Mouse (Mus musculus): Measurements from ENCODE around the gene Zfp354a.
"Not testable (repeated sequence)": the region's sequence is repeated elsewhere in the genome, so short reads cannot be mapped to it uniquely, and the experiment has no call there.

Gene Zfp354a

DNA sequence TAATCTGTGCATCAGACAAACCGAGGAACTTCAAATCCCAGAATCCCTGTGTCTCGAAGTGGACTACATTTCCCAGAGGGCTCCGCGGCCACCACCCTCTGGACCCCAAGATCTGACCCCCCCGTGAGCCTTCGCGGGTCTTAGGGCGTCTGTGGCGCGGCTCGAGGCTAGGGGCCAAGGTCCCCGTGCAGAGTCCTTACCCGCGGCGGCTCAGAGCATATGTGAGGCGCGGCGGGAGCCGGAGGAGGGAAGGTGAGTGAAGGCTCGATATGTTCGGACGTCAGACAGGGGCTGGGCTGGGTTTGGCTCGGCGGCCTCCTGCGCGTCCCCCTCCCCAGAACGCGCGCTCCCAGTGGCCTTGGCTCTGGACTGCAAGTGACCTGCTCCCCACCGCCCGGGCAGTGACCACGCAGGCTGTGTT lies at the start of gene Zfp354a:
Gene Zfp354a (plus strand): TSS at position 107 of the 421 bp plus-strand sequence.
- no peak for DNase-seq

DNA sequence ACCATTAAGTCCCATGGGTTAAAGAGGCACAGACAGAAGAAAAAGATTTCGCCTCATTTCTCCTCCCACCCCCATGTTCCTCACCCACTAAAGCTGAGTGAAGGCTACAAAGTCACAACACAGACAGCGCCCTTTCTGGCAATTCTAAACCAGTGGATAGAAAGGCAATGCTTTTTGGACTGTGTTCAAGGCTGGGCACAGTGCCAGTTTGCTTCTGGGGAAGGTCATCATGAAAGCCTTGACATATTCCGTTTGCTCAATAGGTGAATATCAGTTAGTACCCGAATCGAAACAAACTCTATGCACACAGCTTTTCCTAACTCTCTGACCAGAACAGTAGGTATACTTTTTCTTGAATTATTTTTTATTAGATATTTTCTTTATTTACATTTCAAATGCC lies 47.2 kb upstream of the Zfp354a start:
- DNase-seq: no peak

DNA sequence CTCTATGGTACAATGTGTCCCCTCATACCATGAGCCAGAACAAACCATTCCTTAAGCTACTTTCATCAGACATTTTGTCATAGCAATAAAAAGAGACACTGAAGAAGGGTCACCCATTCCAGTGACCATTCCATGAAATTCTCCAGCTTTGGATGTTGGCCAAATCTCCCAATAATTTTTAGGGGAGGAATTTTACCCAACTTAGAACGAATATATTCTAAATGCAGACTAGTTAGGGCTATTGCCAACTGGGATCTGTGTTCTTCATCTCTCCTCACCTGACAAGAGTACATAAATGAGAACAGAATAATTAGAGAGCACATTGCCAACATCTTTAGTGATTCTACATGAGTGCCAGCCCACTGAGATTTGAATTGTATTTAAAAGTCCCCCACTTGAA lies 45.1 kb upstream of the Zfp354a start, which contains the start of gene Olfr54:
Gene Olfr54 (plus strand): TSS at position 301 of the 400 bp plus-strand sequence.
- DNase-seq: no peak

DNA sequence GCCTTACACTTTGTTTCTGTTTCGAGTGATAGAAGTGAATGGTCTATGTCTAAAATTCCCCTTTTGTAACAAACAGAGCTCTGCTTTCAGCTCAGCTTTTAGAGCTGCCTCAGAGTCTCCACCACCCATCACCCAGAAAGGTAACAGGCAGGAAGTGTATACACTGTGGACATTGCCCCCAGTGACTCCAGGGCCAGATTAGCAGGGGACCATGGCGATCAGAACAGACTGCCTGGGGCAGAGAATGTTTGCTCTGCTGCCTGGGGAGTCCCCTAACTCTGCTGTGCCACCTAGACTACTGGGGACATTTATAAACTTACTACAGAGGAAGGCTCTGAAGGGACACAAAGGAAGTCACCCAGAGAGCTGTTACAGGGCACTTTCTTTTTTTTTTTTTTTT lies 42.7 kb upstream of the Zfp354a start:
- DNase-seq: no peak

DNA sequence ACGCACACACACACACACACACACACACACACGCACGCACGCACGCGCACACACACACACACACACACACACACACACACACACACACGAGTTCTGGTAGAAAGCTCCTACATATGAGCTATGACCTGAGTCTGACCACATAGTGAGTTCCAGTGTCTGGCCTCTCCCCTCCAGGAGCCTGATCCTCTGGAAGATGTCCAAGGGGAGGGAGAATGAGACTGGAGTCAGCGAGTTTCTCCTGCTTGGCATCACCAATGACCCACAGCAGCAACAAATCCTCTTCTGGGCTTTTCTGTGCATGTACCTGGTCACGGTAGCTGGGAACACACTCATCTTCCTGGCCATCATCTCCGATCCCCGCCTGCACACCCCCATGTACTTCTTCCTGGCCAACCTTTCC lies 32.2 kb upstream of the Zfp354a start:
- DNase-seq: not testable (repeated sequence)

DNA sequence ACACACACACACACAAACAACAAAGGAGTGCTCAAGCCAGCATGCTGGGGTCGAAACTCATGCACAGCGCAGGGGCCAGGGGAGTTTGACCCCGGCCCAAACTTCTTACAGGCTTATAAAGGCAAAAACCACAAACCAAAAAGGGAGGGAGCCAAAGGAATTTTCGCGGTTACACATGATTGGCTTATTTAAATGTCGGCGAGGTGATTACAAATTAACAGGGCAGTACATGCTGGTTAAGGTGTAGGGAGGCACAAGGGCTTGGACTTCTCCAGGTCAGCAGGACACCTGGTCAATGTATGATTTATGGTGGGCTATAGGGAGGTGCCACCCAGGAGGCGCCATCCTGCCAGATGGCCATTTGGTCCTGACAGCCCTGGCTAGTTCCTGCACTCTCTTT lies 29.7 kb upstream of the Zfp354a start:
- not testable (repeated sequence) for DNase-seq

DNA sequence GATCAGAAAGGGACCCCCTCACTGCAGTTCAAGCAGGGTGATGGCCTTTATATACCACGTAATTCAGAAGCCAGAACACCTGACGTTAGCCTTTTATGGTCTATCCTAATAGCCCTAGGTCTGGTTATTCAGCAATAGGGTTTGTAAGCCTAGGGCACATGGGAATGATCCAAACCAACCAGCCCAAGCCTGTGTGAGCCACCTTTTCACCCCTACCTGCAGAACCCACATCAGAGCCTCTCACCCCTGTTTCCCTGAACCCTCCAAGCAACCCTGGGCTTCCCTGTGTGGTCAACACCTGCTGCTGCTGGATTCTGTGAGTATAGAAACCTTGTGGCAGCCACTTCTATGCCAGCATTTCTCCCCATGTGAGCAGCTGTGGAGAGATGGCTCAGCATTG lies 28.8 kb upstream of the Zfp354a start:
- no peak for DNase-seq

DNA sequence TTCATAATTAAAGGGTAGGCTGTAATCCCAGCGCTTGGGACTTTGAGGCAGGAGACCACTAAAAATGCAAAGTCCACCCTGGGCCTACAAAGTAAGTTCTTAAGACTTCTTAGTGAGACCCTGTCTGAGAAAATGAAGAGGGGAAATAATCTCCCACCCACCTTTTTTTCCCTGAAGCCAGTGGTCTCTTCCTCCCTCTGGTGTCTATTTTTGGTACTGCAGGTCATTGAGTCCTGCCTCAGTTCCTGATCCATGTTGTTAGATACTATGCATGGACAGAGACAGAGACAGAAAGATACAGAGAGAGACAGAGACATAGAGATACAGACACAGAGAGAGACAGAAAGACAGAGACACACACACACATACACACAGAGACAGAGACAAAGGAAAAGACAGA lies 26.2 kb upstream of the Zfp354a start:
- no peak for DNase-seq

DNA sequence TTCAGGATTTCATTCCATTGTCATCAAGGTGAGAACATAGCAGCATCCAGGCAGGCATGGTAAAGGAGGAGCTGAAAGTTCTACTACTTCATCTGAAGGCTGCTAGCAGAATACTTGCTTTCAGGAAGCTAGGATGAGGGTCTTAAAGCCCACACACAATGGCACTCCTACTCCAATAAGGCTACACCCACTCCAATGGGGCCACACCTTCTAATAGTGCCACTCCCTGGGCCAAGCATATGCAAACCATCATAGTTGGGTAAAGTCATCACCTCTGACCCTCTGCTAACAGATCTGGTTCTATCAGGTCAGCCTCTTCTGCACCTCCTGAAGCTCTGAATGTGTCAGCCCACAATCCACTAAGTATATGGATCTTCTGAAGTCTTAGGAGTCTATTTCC lies 24.9 kb upstream of the Zfp354a start:
- not testable (repeated sequence) for DNase-seq

DNA sequence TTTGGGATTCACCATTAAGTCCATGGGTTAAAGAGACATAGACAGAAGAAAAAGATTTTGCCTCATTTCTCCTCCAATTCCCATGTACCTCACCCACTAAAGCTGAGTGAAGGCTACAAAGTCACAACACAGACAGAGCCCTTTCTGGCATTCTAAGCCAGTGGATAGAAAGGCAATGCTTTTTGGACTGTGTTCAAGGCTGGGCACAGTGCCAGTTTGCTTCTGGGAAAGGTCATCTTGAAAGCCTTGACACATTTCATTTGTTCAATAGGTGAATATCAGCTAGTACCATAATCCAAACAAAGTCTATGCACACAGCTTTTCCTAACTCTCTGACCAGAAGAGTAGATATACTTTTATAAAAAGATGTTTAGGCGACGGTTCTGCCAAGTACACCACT lies 23.1 kb upstream of the Zfp354a start:
- no peak for DNase-seq

DNA sequence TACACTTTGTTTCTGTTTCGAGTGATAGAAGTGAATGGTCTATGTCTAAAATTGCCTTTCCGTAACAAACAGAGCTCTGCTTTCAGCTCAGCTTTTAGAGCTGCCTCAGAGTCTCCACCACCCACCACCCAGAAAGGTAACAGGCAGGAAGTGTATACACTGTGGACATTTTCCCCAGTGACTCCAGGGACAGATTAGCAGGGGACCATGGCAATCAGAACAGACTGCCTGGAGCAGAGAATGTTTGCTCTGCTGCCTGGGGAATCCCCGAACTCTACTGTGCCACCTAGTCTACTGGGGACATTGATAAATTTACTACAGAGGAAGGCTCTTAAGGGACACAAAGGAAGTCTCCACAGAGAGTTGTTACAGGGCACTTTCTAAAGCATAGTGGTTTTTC lies 14.3 kb upstream of the Zfp354a start:
- DNase-seq: not testable (repeated sequence)

DNA sequence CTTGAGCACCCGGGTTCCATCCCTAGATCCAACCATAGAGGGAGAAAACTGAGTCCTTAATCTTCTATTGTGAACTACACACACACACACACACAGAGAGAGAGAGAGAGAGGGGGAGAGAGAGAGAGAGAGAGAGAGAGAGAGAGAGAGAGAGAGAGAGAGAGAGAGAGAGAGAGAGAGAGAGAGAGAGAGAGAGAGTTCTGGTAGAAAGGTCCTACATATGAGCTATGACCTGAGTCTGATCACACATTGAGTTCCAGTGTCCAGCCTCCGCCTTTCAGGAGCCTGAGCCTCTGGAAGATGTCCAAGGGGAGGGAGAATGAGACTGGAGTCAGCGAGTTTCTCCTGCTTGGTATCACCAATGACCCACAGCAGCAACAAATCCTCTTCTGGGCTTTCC lies 11.2 kb upstream of the Zfp354a start, which contains the start of gene Olfr1375:
Gene Olfr1375 (plus strand): TSS at position 301 of the 400 bp plus-strand sequence.
- not testable (repeated sequence) for DNase-seq

DNA sequence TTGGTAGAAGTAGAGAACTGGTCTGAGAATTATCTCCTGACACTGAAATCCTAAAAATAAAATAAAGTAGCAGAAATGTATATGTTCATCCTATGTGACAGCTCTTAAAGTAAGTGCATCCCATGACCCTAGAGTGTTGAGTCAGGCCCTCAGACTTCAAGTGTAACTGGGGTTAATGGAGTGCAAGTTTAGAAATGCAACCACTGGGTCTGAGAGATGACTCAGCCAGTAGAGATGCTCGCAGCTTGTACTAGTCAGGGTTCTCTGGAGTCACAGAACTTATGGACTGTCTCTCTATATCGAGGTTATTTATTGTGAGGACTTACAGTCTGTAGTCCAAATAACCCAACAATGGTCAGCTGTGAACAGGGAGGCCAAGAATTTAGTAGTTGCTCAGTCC lies 7.4 kb upstream of the Zfp354a start:
- no peak for DNase-seq

DNA sequence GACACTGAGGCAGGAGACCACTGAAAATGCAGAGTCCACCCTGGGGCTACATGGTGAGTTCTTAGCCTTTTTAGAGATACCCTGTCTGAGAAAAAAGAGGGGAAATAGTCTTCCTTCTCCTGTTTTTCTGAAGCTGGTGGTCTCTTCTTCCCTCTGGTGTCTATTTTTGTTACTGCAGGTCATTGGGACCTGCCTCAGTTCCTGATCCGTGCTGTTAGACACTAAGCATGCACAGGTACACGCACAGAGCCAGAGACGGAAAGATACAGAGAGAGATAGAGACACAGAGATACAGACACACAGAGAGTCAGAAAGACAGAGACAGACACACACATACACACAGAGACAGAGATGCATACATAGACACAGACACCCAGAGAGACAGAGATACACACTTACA lies 5.8 kb upstream of the Zfp354a start:
- no peak for DNase-seq

DNA sequence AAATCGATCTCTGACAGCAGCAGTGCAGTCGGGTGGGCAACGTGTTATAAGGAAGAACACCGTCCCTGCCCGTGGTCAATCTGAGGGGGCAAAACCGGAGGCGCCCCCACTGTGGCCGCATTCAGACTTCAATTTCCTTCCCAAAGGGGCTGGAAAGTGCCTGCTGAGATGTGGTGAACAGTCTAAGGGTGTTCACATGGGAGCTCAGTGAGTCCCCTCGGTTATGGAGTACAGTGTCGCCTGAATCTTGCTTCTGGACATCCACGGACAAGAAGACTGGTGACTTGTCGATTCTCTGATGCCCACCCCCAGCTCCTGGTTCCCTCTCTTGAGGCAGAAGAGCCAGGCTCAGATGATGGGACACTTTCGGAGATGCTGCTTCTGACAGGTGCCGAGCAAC lies 583 bp downstream of the Zfp354a start:
- no peak for DNase-seq

DNA sequence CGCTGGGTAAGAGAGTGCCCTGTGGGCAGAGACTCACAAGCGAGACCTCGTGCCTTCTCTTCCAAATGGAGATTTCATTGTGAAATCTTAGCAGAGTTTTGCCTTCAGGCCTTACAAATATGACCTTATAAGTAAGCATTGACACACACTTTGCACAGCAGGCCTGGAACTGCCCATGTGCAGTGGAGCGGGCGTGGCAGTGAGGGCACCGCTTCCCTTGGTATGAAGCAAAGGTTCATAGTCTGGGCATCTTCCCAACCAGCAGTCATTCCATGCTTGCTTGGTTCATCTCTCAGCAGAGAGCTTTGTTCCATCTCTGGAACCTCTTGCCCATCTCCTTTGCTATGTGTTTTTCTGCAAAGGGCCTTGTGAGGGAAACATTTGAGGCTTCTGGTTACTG lies 1.9 kb downstream of the Zfp354a start:
- DNase-seq: no peak

DNA sequence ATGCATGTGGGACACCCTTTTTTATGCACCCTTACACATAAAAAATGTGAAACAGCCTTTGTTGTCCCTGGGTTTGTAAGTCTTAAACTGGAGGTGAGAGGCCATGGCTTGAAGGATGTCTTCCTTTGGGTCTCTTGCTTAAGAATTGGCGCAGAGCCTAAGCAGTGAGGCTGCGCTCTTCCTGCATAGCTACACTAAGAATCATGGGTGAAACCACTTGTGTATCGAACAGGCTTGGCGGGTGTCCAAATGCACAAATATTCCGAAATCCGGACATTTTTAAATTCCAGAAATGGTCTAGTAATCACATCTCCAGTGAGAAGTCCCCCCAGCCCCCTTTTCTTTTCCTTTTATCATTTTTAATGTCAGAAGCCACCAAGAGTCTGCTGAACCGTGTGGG lies 4.2 kb downstream of the Zfp354a start:
- no peak for DNase-seq

DNA sequence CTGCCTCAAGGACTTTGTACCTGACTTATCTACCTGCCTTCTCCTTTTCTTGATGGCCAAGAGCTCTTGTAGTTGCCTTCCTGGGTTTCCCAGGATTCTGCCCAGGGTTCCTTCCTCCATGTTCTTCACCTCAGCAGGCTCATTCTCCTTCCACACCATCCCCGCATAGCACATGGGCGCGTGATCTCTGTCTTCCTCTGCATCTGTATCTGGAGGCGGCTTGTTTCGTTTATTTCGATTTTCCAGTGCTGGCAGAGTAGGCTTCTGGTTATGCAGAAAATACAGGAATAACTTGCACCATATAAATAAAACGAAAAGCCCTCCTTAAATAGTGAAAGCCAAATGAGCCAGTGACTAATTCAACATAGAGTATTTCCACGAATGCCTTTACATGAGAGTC lies 4.8 kb downstream of the Zfp354a start:
- DNase-seq: no peak

DNA sequence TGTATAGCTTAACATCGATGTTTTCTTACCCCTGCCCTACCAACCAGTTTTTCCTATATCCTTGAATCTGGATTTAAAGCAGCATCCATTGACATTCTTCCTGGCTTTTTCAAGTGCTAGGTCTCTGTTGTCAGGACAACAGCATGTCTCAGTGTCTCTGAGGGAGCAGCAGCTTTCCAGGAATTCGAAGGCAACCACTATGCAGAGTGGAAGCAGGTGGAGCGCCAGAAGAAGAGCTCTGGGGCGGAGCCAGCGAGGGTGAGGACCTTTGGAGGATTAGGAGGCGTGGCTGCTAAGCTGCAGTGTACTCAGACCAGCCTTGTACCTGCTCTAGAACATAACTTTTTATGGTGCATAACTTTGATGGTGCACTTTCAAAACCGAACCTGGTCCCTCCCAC lies 25.5 kb downstream of the Zfp354a start:
- DNase-seq: no peak

DNA sequence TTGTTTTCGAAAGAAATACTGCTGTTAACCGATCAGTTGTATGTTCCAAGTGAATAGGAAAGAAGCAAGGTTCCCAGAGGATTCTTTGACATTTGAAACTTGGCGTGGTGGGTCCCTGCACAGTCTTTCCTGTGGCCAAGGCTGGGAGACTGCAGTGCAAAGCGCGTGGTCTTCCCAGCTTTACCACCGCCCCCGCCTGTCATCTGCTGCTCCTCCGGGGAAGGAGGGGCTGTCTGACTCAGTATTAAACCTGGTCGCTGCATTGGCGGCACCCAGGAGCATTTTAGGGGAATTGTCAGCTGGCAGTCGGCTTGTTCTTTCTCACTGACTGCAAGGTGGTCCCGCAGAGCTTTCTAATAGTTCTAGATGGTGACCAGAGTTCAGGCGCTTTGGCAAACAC lies 26.2 kb downstream of the Zfp354a start:
- DNase-seq: no peak

DNA sequence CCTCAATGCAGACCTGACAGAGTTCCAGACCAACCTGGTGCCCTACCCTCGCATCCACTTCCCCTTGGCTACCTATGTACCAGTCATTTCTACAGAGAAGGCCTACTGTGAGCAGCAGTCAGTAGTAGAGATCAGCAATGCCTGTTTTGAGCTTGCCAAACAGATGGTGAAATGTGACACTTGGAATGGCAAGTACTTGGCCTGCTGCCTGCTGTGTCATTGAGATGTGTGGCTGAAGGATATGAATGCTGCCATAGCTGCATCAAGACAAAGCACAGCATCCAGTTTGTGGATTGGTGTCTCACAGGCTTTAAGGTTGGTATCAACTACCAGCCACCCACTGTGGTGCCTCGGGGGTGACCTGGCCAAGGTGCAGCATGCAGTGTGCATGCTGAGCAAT lies 48.2 kb downstream of the Zfp354a start:
- no peak for DNase-seq

DNA sequence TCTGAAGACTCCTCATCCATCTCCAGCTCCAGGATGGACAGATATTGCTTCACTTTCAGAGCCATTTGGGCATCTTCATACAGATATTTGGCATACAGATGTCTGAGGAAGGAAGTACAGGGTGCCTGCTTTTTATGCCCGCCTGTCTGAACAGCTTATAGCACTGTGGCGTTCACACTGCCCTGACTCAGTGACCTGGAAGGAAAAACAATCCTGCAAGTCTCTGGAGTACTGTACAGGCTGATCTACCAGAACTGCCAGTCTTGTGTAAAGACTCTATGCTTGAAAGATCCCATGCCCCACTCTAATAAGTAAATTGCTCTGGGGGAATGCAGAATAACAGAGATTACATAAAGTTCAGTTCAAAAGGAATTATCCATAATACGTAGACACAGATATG lies 51.6 kb downstream of the Zfp354a start:
- DNase-seq: no peak
